ENCODE assay signal across 8 mouse cellular contexts in the genomic region with DNA sequence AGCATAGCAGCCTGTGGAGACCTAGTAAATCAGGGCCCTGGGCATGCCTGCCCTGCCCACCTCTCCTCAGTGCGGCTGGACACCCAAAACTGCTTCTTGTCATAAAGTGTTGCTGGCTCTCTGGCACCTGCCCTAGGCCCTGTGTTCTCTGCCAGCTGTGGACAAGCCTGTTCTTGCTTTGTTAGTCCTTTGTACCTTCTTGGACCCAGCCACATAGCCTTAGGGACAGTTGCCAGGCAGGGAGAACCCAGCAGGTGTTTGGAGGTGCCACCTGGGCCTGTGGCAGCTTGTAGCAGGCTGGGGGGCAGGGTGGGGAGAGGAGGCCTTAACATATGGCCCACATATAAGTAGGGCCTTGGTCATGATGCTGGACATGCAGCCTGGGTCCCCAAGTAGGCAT.
DNase-seq lines count a peak whose midpoint lies in the region; ATAC-seq and TF ChIP-seq lines count a peak whose summit lies in the region.

No protein-coding gene starts in this region.

- no peak for DNase-seq in heart, postnatal 25 days (ENCODE audit: low spot score)
- DNase-seq in G1E (ENCODE audit: low spot score) = no peak
- no peak for DNase-seq in liver, postnatal 0 days
- DNase-seq in left cerebral cortex, postnatal 14 days (ENCODE audit: low spot score in 2 of 2) = no peak
- DNase-seq in spleen, adult 18-20 months = no peak
- DNase-seq in adrenal gland, postnatal 36 days = no peak

- ATAC-seq in heart, embryonic 13.5 days (ENCODE audit: extremely low read depth, insufficient number of reproducible peaks, low FRiP score, low TSS enrichment) = no peak
- no peak for ATAC-seq in G1E (ENCODE audit: extremely low read depth, insufficient number of reproducible peaks, low FRiP score, poor library complexity, severe bottlenecking)
- no peak for ATAC-seq in hindbrain, embryonic 12.5 days (ENCODE audit: low FRiP score)
- ATAC-seq in liver, postnatal 0 days = no peak

- no peaks in the 10 kb centered on the region for H3K36me3 ChIP-seq in heart, embryonic 13.5 days
- no peaks in the 10 kb centered on the region for H3K36me3 ChIP-seq in G1E (replicated peaks)
- H3K36me3 ChIP-seq in hindbrain, embryonic 12.5 days = no peaks in the 10 kb centered on the region
- H3K36me3 ChIP-seq in liver, postnatal 0 days (replicated peaks; ENCODE audit: insufficient read depth, low read length) = no peaks in the 10 kb centered on the region

- TF ChIP-seq CTCF in G1E (IDR thresholded peaks at IDR 0.05; ENCODE audit: low read depth, low read length) = no peak
- no peak for TF ChIP-seq CTCF in liver, postnatal 0 days (IDR thresholded peaks at IDR 0.05; ENCODE audit: low read depth)

- intact Hi-C loops in heart, postnatal 25 days (cut with DNase I) = no loop called here
- intact Hi-C loops in left cerebral cortex, postnatal 14 days (cut with DNase I) = no loop called here

- no peaks in the 10 kb centered on the region for H3K27me3 ChIP-seq in heart, embryonic 13.5 days (replicated peaks)
- H3K27me3 ChIP-seq in G1E (ENCODE audit: insufficient read depth, low read length) = peaks cover 74% of the 10 kb centered on the region
- no peaks in the 10 kb centered on the region for H3K27me3 ChIP-seq in hindbrain, embryonic 12.5 days
- no peaks in the 10 kb centered on the region for H3K27me3 ChIP-seq in liver, postnatal 0 days (ENCODE audit: insufficient read depth, low read length)

- peak overlapping the region; percentile 63 for H3K27ac ChIP-seq in heart, embryonic 13.5 days (replicated peaks)
- H3K27ac ChIP-seq in hindbrain, embryonic 12.5 days = peak overlapping the region; percentile 84
- H3K27ac ChIP-seq in liver, postnatal 0 days (ENCODE audit: low read depth) = peak overlapping the region; percentile 88

- WGBS in heart, embryonic 13.5 days = 79% methylated on average over 1 of the region's 1 CpGs
- 77% methylated on average over 1 of the region's 1 CpGs for WGBS in hindbrain, embryonic 12.5 days
- 76% methylated on average over 1 of the region's 1 CpGs for WGBS in liver, postnatal 0 days (ENCODE audit: insufficient replicate concordance)

- no peaks in the 10 kb centered on the region for H3K9me3 ChIP-seq in heart, embryonic 13.5 days
- peaks cover 14% of the 10 kb centered on the region for H3K9me3 ChIP-seq in G1E (replicated peaks)
- H3K9me3 ChIP-seq in hindbrain, embryonic 12.5 days (replicated peaks) = no peaks in the 10 kb centered on the region
- H3K9me3 ChIP-seq in liver, postnatal 0 days (ENCODE audit: low read length) = no peaks in the 10 kb centered on the region

- no peak for TF ChIP-seq EP300 in liver, postnatal 0 days (IDR thresholded peaks at IDR 0.05; ENCODE audit: low read depth)

- peaks cover 98% of the 10 kb centered on the region for H3K4me1 ChIP-seq in heart, embryonic 13.5 days
- H3K4me1 ChIP-seq in G1E (ENCODE audit: insufficient read depth, low read depth, low read length) = peaks cover 96% of the 10 kb centered on the region
- H3K4me1 ChIP-seq in hindbrain, embryonic 12.5 days = peaks cover 85% of the 10 kb centered on the region
- H3K4me1 ChIP-seq in liver, postnatal 0 days (ENCODE audit: insufficient read depth) = peaks cover 86% of the 10 kb centered on the region

- no peak overlapping the region for H3K4me2 ChIP-seq in heart, embryonic 13.5 days
- H3K4me2 ChIP-seq in hindbrain, embryonic 12.5 days (replicated peaks) = no peak overlapping the region
- no peak overlapping the region for H3K4me2 ChIP-seq in liver, postnatal 0 days (ENCODE audit: low read depth, low read length)

- no peak overlapping the region for H3K4me3 ChIP-seq in heart, embryonic 13.5 days
- H3K4me3 ChIP-seq in G1E (ENCODE audit: low read depth, low read length) = peak overlapping the region; percentile 5; the same call in 1 of the 2 replicates
- no peak overlapping the region for H3K4me3 ChIP-seq in hindbrain, embryonic 12.5 days
- H3K4me3 ChIP-seq in liver, postnatal 0 days (ENCODE audit: low read depth, low read length) = no peak overlapping the region

- H3K9ac ChIP-seq in heart, embryonic 13.5 days = peak overlapping the region; percentile 64
- peak overlapping the region; percentile 49 for H3K9ac ChIP-seq in hindbrain, embryonic 12.5 days
- H3K9ac ChIP-seq in liver, postnatal 0 days (replicated peaks) = 0 out of 2 replicates have a peak overlapping the region, but pooled peaks have one; percentile 38
